Mouse (Mus musculus) T-helper 2 cell (primary cell): ENCODE measurements around the gene Gm11011.

Source experiments
- in situ Hi-C: fragments of 300-600 bp; cut with MboI, MseI; formaldehyde crosslinking; loops from one replicate; pipeline ENCODE4 v1.15.1; 2025; ENCODE audit warnings: high pct_unique_total_duplicates

The Gm11011 gene

GRCm38 (mm10) chr2:169589697-169590096 lies 2.2 kb upstream of the Gm11011 start:
- in situ Hi-C loops = no loop called here

GRCm38 (mm10) chr2:169586688-169587087 lies 857 bp downstream of the Gm11011 start:
- in situ Hi-C loops = no loop called here

- in situ Hi-C loops = no loop called here
These were observed 1.8 kb downstream of the Gm11011 start for GRCm38 (mm10) chr2:169585631-169586285.

- in situ Hi-C loops = no loop called here
These were observed 2.6 kb downstream of the Gm11011 start for GRCm38 (mm10) chr2:169584745-169585456.

- in situ Hi-C loops = no loop called here
These were observed 4.1 kb downstream of the Gm11011 start for GRCm38 (mm10) chr2:169583476-169583875.

GRCm38 (mm10) chr2:169577508-169578196 lies 9.9 kb downstream of the Gm11011 start:
- in situ Hi-C loops = no loop called here

- in situ Hi-C loops = no loop called here
These were observed 17.5 kb downstream of the Gm11011 start for GRCm38 (mm10) chr2:169570063-169570462.

GRCm38 (mm10) chr2:169566159-169566558 lies 21.4 kb downstream of the Gm11011 start:
- in situ Hi-C loops = no loop called here

- in situ Hi-C loops = no loop called here
These were observed 21.8 kb downstream of the Gm11011 start for GRCm38 (mm10) chr2:169565751-169566150.

- in situ Hi-C loops = no loop called here
These were observed 41.9 kb downstream of the Gm11011 start for GRCm38 (mm10) chr2:169545674-169546073.

GRCm38 (mm10) chr2:169538906-169539305 lies 48.6 kb downstream of the Gm11011 start:
- in situ Hi-C loops = no loop called here
